Mouse (Mus musculus) lung, postnatal 4 days (tissue): ENCODE data around the gene Hsd11b1.
A peak's percentile ranks its signal among the peaks of the same experiment; 100 is the strongest.
"Not testable (repeated sequence)": the region's sequence is repeated elsewhere in the genome, so short reads cannot be mapped to it uniquely, and the experiment has no call there.

Experiments
- DNase-seq, 2 experiments: peaks; one replicate each; pipeline ENCODE4 v3.0.0; 2021

Gene Hsd11b1

GRCm38 (mm10) chr1:193263955-193264598 is at the start of gene Hsd11b1:
TSS of gene Hsd11b1 (minus strand) at chr1:193264075.
- DNase-seq = peak in 1 of 2 experiments; percentile 26

GRCm38 (mm10) chr1:193311596-193311995 is 47.7 kb upstream of the Hsd11b1 start:
- DNase-seq = no peak

- peak in 1 of 2 experiments; percentile 22 for DNase-seq
Measured at GRCm38 (mm10) chr1:193310519-193311085, 46.7 kb upstream of the Hsd11b1 start.

GRCm38 (mm10) chr1:193309785-193310518 is 46.1 kb upstream of the Hsd11b1 start:
- peak in 1 of 2 experiments; percentile 26 for DNase-seq

- no peak for DNase-seq
Measured at GRCm38 (mm10) chr1:193306832-193307231, 43.0 kb upstream of the Hsd11b1 start.

GRCm38 (mm10) chr1:193305386-193305785 is 41.5 kb upstream of the Hsd11b1 start:
- no peak for DNase-seq

- no peak for DNase-seq
Measured at GRCm38 (mm10) chr1:193303096-193303495, 39.2 kb upstream of the Hsd11b1 start.

- DNase-seq = no peak
Measured at GRCm38 (mm10) chr1:193302093-193302405, 38.2 kb upstream of the Hsd11b1 start.

GRCm38 (mm10) chr1:193301216-193302092 is 37.6 kb upstream of the Hsd11b1 start:
- peak; percentile 69 to 82 for DNase-seq

GRCm38 (mm10) chr1:193299995-193300394 is 36.1 kb upstream of the Hsd11b1 start:
- DNase-seq = no peak

- DNase-seq = no peak
Measured at GRCm38 (mm10) chr1:193298141-193298765, 34.4 kb upstream of the Hsd11b1 start.

- DNase-seq = no peak
Measured at GRCm38 (mm10) chr1:193295920-193296319, 32.0 kb upstream of the Hsd11b1 start.

GRCm38 (mm10) chr1:193293926-193294325 is 30.1 kb upstream of the Hsd11b1 start:
- no peak for DNase-seq

GRCm38 (mm10) chr1:193293039-193293438 is 29.2 kb upstream of the Hsd11b1 start:
- no peak for DNase-seq

GRCm38 (mm10) chr1:193290686-193291085 is 26.8 kb upstream of the Hsd11b1 start:
- no peak for DNase-seq

GRCm38 (mm10) chr1:193289914-193290313 is 26.0 kb upstream of the Hsd11b1 start:
- no peak for DNase-seq

GRCm38 (mm10) chr1:193289076-193289475 is 25.2 kb upstream of the Hsd11b1 start:
- no peak for DNase-seq

GRCm38 (mm10) chr1:193287578-193287977 is 23.7 kb upstream of the Hsd11b1 start:
- no peak for DNase-seq

- not testable (repeated sequence) for DNase-seq
Measured at GRCm38 (mm10) chr1:193285766-193286325, 22.0 kb upstream of the Hsd11b1 start.

GRCm38 (mm10) chr1:193284228-193284779 is 20.4 kb upstream of the Hsd11b1 start:
- no peak for DNase-seq

- no peak for DNase-seq
Measured at GRCm38 (mm10) chr1:193281344-193281743, 17.5 kb upstream of the Hsd11b1 start.

- DNase-seq = no peak
Measured at GRCm38 (mm10) chr1:193279492-193279891, 15.6 kb upstream of the Hsd11b1 start.
